Mouse (Mus musculus) spleen, postnatal 4 days (tissue): ENCODE results near the gene Scrn3.

Experiments used
- DNase-seq, 2 experiments: peaks; one replicate each; pipeline ENCODE4 v3.0.0; 2022; ENCODE audit warnings: low spot score in 2 of 2

The Scrn3 gene

DNA sequence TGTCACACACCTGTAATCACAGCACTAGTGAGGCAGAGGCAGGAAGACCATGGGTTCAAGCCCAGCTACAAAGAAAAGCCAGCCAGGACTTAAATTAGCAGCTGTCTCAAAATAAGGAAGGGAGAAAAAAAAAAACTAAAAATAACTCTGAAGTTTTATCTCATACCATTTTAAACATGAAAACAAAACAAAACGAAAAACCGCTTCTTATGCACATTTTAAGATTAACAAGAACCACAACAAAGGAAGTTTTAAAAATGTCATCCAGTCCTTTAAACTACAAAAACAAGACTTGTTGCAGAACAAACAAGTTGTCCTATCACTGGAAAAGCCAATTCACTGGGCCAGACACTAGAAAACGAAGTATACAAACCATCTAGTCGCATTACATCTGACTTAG lies 72.8 kb downstream of the Scrn3 start:
- no peak for DNase-seq

DNA sequence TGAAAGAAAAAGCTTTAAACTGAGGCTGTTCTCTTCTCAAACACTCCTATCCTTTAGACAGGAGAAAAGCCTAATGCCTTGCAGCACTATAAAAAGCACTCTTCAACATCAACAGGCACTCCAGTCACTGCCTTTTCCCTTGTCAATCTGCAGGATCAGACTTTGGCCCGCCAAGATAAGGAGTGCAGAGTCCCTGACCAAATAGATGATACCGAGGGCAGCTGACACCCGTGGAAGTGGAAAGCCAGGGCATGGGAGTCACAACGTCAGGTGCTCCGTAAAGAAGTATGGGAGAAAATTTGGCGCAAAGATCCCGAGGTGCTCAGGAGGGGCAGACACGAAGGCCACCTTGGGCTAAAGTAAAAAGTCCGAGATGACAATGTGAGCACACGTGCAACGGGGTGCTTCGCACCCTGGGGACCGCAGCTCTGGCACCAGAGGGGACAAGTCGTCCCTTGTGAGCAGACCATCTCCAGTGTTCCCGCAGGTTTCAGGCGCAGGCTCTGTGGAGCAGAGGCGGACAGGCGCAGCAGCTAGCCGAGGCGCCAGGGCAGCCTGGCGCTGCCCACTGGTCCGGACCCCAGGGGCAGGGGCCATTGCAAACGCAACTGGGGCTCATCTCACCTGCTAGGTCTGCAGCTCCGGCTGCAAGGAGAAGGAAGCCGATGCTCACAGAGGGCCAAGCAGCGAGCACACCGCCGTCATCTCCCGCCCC lies 73.4 kb downstream of the Scrn3 start:
- no peak for DNase-seq

DNA sequence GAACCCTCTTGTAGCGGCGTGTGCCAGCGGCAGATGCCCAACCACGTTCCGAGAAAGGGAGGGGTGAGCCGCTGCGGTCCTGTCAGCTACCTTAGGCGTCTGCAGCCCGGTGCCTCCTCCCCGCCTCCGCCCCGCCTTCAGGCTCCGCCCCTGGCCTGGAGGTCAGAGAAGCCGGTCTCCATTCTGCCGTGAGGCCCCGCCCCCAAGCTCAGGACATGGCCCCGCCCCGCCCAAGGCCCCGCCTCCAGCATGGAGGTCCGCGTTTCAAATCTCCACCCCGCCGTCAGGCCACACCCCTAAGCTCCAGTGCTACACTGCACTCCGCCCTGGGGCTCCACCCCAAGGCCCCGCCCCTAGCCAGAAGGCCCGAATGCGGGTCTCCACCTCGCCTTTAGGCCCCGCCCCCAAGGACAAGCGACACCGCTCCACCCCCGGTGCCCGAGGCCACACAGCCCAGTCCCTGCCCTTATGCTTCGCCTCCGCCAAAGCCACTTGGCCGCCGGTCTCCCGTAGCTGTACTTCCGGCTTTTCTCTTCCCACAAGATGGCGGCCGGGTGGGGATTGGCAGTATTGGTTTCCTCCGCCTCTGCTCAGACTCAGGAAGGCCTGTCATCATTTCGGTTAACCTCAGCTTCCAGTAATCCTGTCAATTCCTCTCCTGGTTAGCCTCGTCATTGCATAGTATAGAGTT lies 74.1 kb downstream of the Scrn3 start, which contains the start of gene Gpr155:
TSS of gene Gpr155 (minus strand) at position 217 of the 691 bp plus-strand sequence.
- DNase-seq, result peak; percentile 100
